Mouse (Mus musculus): ENCODE measurements around the gene Anxa11. TPM values are rescaled to one million over a fixed set of nuclear protein-coding genes. Genes with fewer than 3 reads are reported as not detected.
"Not testable (repeated sequence)": the region's sequence is repeated elsewhere in the genome, so short reads cannot be mapped to it uniquely, and the experiment has no call there.

The Anxa11 gene
- polyA plus RNA-seq, 1 experiment, result not detected

- H3K4me1 ChIP-seq (ENCODE audit: control insufficient read depth, insufficient read depth, low read length); H3K4me3 ChIP-seq (ENCODE audit: insufficient read depth, low read depth, low read length); H3K27ac ChIP-seq (ENCODE audit: insufficient read depth, low read depth, low read length): not testable (repeated sequence)
- no CpG with 5 or more reads among the region's 10 CpGs for WGBS
Measured at GRCm38 (mm10) chr14:25927562-25927881, 85.6 kb downstream of the Anxa11 start, which contains the start of gene Tmem254a. Gene Tmem254a (minus strand): TSS chr14:25927672.

Other genes with a start within 250 kb of the Anxa11 start
- not detected in 2 replicates for gene Ppif, start 148.0 kb upstream of the Anxa11 start, polyA plus RNA-seq (2012; ENCODE audit: insufficient read depth, insufficient read length, low replicate concordance, missing spikeins)
- gene Zcchc24, start 73.1 kb upstream of the Anxa11 start, polyA plus RNA-seq (2012; ENCODE audit: insufficient read depth, insufficient read length, low replicate concordance, missing spikeins), result not detected in 2 replicates
- gene Plac9a, start 60.9 kb downstream of the Anxa11 start, polyA plus RNA-seq (2012; ENCODE audit: insufficient read depth, insufficient read length, low replicate concordance, missing spikeins), result not detected in 2 replicates
- not detected in 2 replicates for gene Tmem254a, start 85.5 kb downstream of the Anxa11 start, polyA plus RNA-seq (2012; ENCODE audit: insufficient read depth, insufficient read length, low replicate concordance, missing spikeins)
- gene Cphx1, start 96.1 kb downstream of the Anxa11 start, polyA plus RNA-seq (2012; ENCODE audit: insufficient read depth, insufficient read length, low replicate concordance, missing spikeins), result not detected in 2 replicates
- not detected in 2 replicates for gene Duxbl1, start 136.4 kb downstream of the Anxa11 start, polyA plus RNA-seq (2012; ENCODE audit: insufficient read depth, insufficient read length, low replicate concordance, missing spikeins)
- gene Gm9780, start 200.6 kb downstream of the Anxa11 start, polyA plus RNA-seq (2012; ENCODE audit: insufficient read depth, insufficient read length, low replicate concordance, missing spikeins), result not detected in 2 replicates
- gene Tmem254c, start 225.2 kb downstream of the Anxa11 start, polyA plus RNA-seq (2012; ENCODE audit: insufficient read depth, insufficient read length, low replicate concordance, missing spikeins), result not detected in 2 replicates
- not detected in 2 replicates for gene Cphx2, start 239.4 kb downstream of the Anxa11 start, polyA plus RNA-seq (2012; ENCODE audit: insufficient read depth, insufficient read length, low replicate concordance, missing spikeins)
- not detected in 2 replicates for gene Cphx3, start 240.1 kb downstream of the Anxa11 start, polyA plus RNA-seq (2012; ENCODE audit: insufficient read depth, insufficient read length, low replicate concordance, missing spikeins)

All from olfactory bulb, adult 2 months (tissue).